In the genomic region with DNA sequence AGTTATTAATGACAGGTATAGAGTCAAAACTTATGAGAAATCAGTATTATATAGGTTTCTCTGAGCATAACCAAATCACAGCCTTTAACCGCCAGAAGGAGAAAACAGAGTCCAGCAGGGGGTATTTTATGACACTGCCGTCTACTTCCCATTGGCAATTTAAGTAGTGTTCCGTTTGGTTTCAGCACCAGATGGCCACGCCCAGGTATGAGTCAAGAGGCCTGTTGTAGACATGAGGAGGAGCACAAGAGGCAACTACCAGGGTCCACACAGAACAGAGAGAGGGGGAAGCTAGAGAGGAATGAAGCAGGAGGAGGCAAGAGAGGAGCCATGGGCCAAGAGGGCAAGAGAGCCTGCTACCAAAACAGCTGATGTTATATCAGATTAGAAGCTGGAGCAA, we compare ENCODE assay signal across 1 mouse cellular context.
A peak's percentile ranks its signal among the peaks of the same experiment; 100 is the strongest.
TF ChIP-seq lines count a peak whose summit lies in the region.

No protein-coding gene starts in this region.

TF ChIP-seq in CH12.LX, 34 proteins besides CTCF, POLR2A, EP300 and RAD21:
- no peak for TF ChIP-seq ZKSCAN1 (IDR thresholded peaks at IDR 0.05; ENCODE audit: borderline replicate concordance, low read depth, low read length)
- 0 out of 2 replicates have a peak, but pooled peaks have one; percentile 47 for TF ChIP-seq TBP (conservative IDR thresholded peaks at IDR 0.05; ENCODE audit: low read depth, low read length)
TF ChIP-seq in CH12.LX: peak in this region for 1.
